Mouse (Mus musculus): ENCODE measurements around the gene Rbfox2.

DNA sequence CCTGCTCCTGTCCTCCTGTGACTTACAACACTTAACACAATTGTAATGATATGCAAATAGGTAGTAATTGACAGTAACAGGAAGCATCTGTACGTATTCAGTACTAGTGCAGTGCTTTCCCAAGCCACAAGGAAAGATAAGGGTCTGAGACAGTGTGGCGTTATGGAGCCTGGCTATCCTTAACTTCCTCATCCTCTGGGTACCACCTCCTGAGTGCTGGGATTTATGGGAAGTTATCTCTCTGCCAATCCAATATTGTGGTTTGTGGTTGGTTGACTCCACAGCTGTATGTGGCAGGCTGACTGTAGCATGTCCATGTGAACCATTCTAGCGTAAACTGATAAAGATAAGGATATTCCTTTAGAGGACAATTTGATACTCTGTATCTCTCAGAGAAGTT lies 266.0 kb downstream of the Rbfox2 start:
- no peak for TF ChIP-seq CTCF (IDR thresholded peaks at IDR 0.05; ENCODE audit: extremely low read depth, insufficient read length, insufficient replicate concordance, low read depth, low read length)
- no peak for TF ChIP-seq POLR2A (IDR thresholded peaks at IDR 0.05; ENCODE audit: low read depth, low read length)

Data from small intestine, adult 2 months (tissue).